Mouse (Mus musculus): Measurements from ENCODE around the gene Bcl2l12. TPM values are rescaled to one million over a fixed set of nuclear protein-coding genes. Genes with fewer than 3 reads are reported as not detected.

Gene Bcl2l12
- polyA plus RNA-seq, 1 experiment from 2014 or later, result 57.9 TPM

- Histone ChIP-seq H3K9me3 (no peaks in the 10 kb centered on the region), H3K36me3 (peaks cover 30% of the 10 kb centered on the region), H3K4me3 (peak overlapping the region; percentile 89), H3K4me1 (peaks cover 37% of the 10 kb centered on the region), H3K27me3 (ENCODE audit: insufficient read depth, poor library complexity, severe bottlenecking) (no peaks in the 10 kb centered on the region), H3K27ac (peak overlapping the region; percentile 99)
- 1% methylated on average over 20 of the region's 20 CpGs for WGBS
- DNase-seq (ENCODE audit: low spot score), result no peak
These were observed 16.9 kb upstream of the Bcl2l12 start for GRCm38 (mm10) chr7:45015344-45015956.

- WGBS, result 91% methylated on average over 3 of the region's 3 CpGs
- peaks cover 25% of the 10 kb centered on the region for H3K4me1 ChIP-seq
- H3K36me3 ChIP-seq, result peaks cover 43% of the 10 kb centered on the region
- H3K27ac ChIP-seq, result no peak overlapping the region
- H3K27me3 ChIP-seq (ENCODE audit: insufficient read depth, poor library complexity, severe bottlenecking), result no peaks in the 10 kb centered on the region
- peak overlapping the region; percentile 89; the same call in 1 of the 2 replicates for H3K4me3 ChIP-seq
- no peak for DNase-seq (ENCODE audit: low spot score)
- H3K9me3 ChIP-seq, result no peaks in the 10 kb centered on the region
These were observed 15.6 kb upstream of the Bcl2l12 start for GRCm38 (mm10) chr7:45014096-45014451.

GRCm38 (mm10) chr7:45013366-45014095, 15.0 kb upstream of the Bcl2l12 start:
- H3K4me3 ChIP-seq, result no peak overlapping the region
- WGBS, result 93% methylated on average over 16 of the region's 16 CpGs

DNA sequence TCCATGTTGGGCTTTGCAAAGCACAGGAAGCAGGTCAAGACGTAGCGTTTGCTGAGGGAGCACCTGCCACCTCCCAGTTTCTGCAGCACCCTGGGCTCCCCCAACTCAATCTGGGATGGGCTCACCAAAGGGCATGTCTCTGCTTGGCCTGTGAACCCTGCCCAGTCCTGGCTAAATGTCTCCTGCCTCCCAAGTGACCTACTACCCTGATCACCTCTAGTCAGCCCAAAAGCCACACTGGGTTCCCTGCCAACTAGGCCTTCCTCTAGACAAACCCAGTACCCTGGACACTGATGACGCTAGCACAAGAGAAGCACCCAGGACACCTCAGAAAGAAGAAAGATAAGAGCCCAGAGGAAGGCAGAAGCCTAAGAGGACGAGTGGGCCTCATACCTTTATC, 14.3 kb upstream of the Bcl2l12 start:
- WGBS, result 74% methylated on average over 4 of the region's 4 CpGs
- Histone ChIP-seq H3K36me3 (peaks cover 56% of the 10 kb centered on the region), H3K27me3 (ENCODE audit: insufficient read depth, poor library complexity, severe bottlenecking) (no peaks in the 10 kb centered on the region)

More at GRCm38 (mm10) chr7:45013366-45014095, 15.0 kb upstream of the Bcl2l12 start:
- H3K27me3 ChIP-seq (ENCODE audit: insufficient read depth, poor library complexity, severe bottlenecking), result no peaks in the 10 kb centered on the region
- peaks cover 19% of the 10 kb centered on the region; the same call in 1 of the 2 replicates for H3K4me1 ChIP-seq
- no peaks in the 10 kb centered on the region for H3K9me3 ChIP-seq
- no peak overlapping the region for H3K27ac ChIP-seq
- peaks cover 49% of the 10 kb centered on the region for H3K36me3 ChIP-seq
- no peak for DNase-seq (ENCODE audit: low spot score)

DNA sequence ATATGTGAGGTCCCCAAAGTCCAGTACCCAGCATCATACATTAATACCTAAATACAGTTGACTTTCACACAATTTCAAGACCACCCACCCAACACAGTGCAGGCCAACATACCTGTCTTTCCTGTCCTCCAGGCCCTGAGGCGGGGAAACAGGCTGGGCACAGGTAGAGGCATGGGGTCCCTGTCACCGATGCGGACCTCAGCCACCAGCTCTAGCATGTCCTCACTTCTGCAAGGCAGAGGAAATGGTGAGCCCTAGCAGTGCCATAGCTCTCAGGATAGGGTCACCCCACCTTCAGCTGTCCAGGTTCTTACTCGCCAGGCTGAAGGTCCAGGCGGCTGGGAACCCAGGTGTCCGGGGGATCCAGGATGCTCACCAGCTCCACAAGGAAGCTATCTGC, 13.5 kb upstream of the Bcl2l12 start:
- DNase-seq (ENCODE audit: low spot score), result no peak
- H3K9me3 ChIP-seq, result no peaks in the 10 kb centered on the region
- 93% methylated on average over 6 of the region's 6 CpGs for WGBS
- H3K27me3 ChIP-seq (ENCODE audit: insufficient read depth, poor library complexity, severe bottlenecking), result no peaks in the 10 kb centered on the region
- no peak overlapping the region for H3K4me3 ChIP-seq
- H3K27ac ChIP-seq, result 0 out of 2 replicates have a peak overlapping the region, but pooled peaks have one; percentile 31
- H3K36me3 ChIP-seq, result peaks cover 64% of the 10 kb centered on the region
- H3K4me1 ChIP-seq, result peaks cover 16% of the 10 kb centered on the region; the same call in 1 of the 2 replicates

More for the DNA sequence above, 14.3 kb upstream of the Bcl2l12 start:
- H3K4me3 ChIP-seq, result no peak overlapping the region
- peaks cover 16% of the 10 kb centered on the region; the same call in 1 of the 2 replicates for H3K4me1 ChIP-seq
- DNase-seq (ENCODE audit: low spot score), result no peak
- no peak overlapping the region for H3K27ac ChIP-seq
- H3K9me3 ChIP-seq, result no peaks in the 10 kb centered on the region

- Histone ChIP-seq H3K36me3 (peaks cover 95% of the 10 kb centered on the region), H3K27ac (no peak overlapping the region), H3K9me3 (no peaks in the 10 kb centered on the region), H3K4me1 (peaks cover 21% of the 10 kb centered on the region), H3K4me3 (no peak overlapping the region), H3K27me3 (ENCODE audit: insufficient read depth, poor library complexity, severe bottlenecking) (no peaks in the 10 kb centered on the region)
- 92% methylated on average over 19 of the region's 19 CpGs for WGBS
- no peak for DNase-seq (ENCODE audit: low spot score)
These were observed 9.9 kb upstream of the Bcl2l12 start for GRCm38 (mm10) chr7:45008411-45008810.

DNA sequence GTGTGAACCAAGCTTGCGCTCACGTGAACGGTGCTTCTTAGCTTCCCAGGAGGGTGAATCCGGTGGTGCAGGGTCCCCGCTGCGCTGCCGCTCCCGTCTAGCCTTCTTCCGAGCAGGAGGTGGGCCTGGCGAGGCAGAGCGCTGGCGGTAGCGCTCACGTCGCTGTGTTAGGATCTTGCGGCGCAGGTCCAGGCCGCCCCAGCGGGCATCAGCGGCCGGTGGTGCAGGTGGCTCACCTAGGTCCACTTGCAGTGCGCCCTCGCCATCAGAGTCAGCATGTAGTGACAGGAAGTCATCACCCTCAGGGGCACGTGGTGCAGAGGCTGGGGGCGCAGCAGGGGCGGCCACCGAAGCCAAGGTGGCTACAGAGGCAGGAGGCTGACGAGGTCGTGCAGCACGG, 9.3 kb upstream of the Bcl2l12 start:
- no peak for DNase-seq (ENCODE audit: low spot score)
- Histone ChIP-seq H3K27me3 (ENCODE audit: insufficient read depth, poor library complexity, severe bottlenecking) (no peaks in the 10 kb centered on the region), H3K4me3 (no peak overlapping the region), H3K9me3 (no peaks in the 10 kb centered on the region), H3K4me1 (peaks cover 16% of the 10 kb centered on the region), H3K36me3 (peaks cover 95% of the 10 kb centered on the region), H3K27ac (no peak overlapping the region)
- 93% methylated on average over 30 of the region's 30 CpGs for WGBS

DNA sequence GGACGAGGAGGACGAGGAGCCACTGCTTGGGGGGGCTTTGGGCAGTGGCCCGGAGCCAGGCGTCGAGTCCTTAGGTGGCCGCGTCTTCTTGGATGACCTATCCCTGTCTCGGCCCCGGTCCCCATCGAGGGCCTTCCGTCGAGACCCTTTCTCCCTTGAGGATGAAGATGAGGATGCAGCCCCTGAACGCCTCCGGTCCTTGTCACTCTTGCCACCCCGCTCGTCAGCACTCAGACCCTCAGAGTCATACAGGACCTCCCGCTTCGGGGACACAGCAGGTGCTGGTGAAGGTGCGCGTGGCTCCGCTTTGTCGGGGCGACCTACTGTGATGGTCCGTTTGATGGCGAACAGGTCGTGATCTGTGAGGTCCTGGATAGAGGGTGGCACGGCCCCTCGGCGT, 8.6 kb upstream of the Bcl2l12 start:
- Histone ChIP-seq H3K36me3 (peaks cover 95% of the 10 kb centered on the region), H3K4me1 (peaks cover 16% of the 10 kb centered on the region), H3K27me3 (ENCODE audit: insufficient read depth, poor library complexity, severe bottlenecking) (no peaks in the 10 kb centered on the region), H3K27ac (no peak overlapping the region), H3K4me3 (no peak overlapping the region), H3K9me3 (no peaks in the 10 kb centered on the region)
- 94% methylated on average over 29 of the region's 29 CpGs for WGBS
- DNase-seq (ENCODE audit: low spot score), result no peak

DNA sequence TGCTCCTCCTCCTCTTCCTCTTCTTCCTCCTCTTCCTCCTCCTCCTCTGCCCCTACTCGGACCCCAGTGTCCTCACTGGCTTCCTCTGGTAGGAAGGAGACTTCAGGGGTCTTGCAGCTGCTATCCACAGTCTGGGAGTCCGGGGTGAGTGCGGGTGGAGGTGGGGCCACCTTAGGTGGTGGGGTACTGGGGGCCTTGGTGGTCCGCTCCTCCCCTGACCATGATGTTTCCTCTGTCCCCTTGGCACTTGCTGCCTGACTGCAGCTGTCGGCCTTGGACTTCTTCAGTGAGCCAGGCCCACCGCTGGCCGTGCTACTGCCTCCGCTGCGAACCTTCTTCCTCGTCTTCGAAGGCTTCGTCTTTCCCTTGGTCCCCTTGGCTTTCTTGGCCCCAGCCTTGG, 8.0 kb upstream of the Bcl2l12 start:
- DNase-seq (ENCODE audit: low spot score), result no peak
- WGBS, result 98% methylated on average over 12 of the region's 12 CpGs
- Histone ChIP-seq H3K27me3 (ENCODE audit: insufficient read depth, poor library complexity, severe bottlenecking) (no peaks in the 10 kb centered on the region), H3K4me1 (peaks cover 16% of the 10 kb centered on the region), H3K4me3 (no peak overlapping the region), H3K9me3 (no peaks in the 10 kb centered on the region), H3K27ac (no peak overlapping the region), H3K36me3 (peaks cover 95% of the 10 kb centered on the region)

GRCm38 (mm10) chr7:45005321-45005992, 6.9 kb upstream of the Bcl2l12 start:
- H3K27me3 ChIP-seq (ENCODE audit: insufficient read depth, poor library complexity, severe bottlenecking), result no peaks in the 10 kb centered on the region
- no peak for DNase-seq (ENCODE audit: low spot score)
- H3K4me1 ChIP-seq, result peaks cover 24% of the 10 kb centered on the region
- WGBS, result 89% methylated on average over 6 of the region's 6 CpGs
- H3K36me3 ChIP-seq, result peaks cover 99% of the 10 kb centered on the region
- H3K9me3 ChIP-seq, result no peaks in the 10 kb centered on the region
- no peak overlapping the region for H3K4me3 ChIP-seq
- 0 out of 2 replicates have a peak overlapping the region, but pooled peaks have one; percentile 13 for H3K27ac ChIP-seq

DNA sequence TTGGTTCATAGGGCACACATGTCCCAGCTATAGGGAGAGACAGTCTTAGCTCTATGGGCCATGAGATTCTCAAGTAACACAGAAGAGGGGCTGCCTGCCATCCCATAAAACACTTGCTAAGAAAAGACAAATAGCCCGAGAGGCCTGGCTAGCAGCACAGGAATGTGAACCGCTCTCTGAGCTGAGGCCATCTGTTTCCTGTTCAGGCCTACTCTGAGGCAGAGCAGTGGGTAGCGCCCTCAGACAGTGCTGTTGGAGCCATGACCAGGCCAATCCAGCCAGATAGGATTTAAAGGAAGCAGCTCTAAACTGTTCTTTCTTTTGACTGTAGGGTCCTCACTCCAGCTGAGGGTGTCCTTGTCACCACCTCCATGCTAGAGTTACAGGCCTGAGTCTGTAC, 6.0 kb upstream of the Bcl2l12 start:
- Histone ChIP-seq H3K4me3 (no peak overlapping the region), H3K27me3 (ENCODE audit: insufficient read depth, poor library complexity, severe bottlenecking) (no peaks in the 10 kb centered on the region), H3K9me3 (no peaks in the 10 kb centered on the region), H3K4me1 (peaks cover 28% of the 10 kb centered on the region), H3K27ac (no peak overlapping the region), H3K36me3 (peaks cover 99% of the 10 kb centered on the region)
- 74% methylated on average over 3 of the region's 3 CpGs for WGBS
- DNase-seq (ENCODE audit: low spot score), result no peak

GRCm38 (mm10) chr7:45002440-45002839, 3.9 kb upstream of the Bcl2l12 start:
- 84% methylated on average over 7 of the region's 7 CpGs for WGBS

GRCm38 (mm10) chr7:45000539-45001114, 2.1 kb upstream of the Bcl2l12 start:
- Histone ChIP-seq H3K27me3 (ENCODE audit: insufficient read depth, poor library complexity, severe bottlenecking) (no peaks in the 10 kb centered on the region), H3K36me3 (peaks cover 66% of the 10 kb centered on the region), H3K27ac (0 out of 2 replicates have a peak overlapping the region, but pooled peaks have one; percentile 6), H3K9me3 (no peaks in the 10 kb centered on the region), H3K4me3 (no peak overlapping the region), H3K4me1 (peaks cover 53% of the 10 kb centered on the region)
- 88% methylated on average over 21 of the region's 21 CpGs for WGBS
- DNase-seq (ENCODE audit: low spot score), result no peak

More at GRCm38 (mm10) chr7:45002440-45002839, 3.9 kb upstream of the Bcl2l12 start:
- DNase-seq (ENCODE audit: low spot score), result no peak
- Histone ChIP-seq H3K27ac (no peak overlapping the region), H3K4me1 (peaks cover 42% of the 10 kb centered on the region), H3K9me3 (no peaks in the 10 kb centered on the region), H3K27me3 (ENCODE audit: insufficient read depth, poor library complexity, severe bottlenecking) (no peaks in the 10 kb centered on the region), H3K4me3 (no peak overlapping the region), H3K36me3 (peaks cover 79% of the 10 kb centered on the region)
